Mouse (Mus musculus) forebrain, embryonic 16.5 days (tissue): ENCODE measurements around the gene Msln. TPM values are rescaled to one million over a fixed set of nuclear protein-coding genes. Genes with fewer than 3 reads are reported as not detected.

ENCODE experiments used
- ATAC-seq: fragments of 200-750 bp; cut with Nextera tagmentation; 2 replicates; pipeline ENCODE4 v1.8.0; 2017; ENCODE audit warnings: mild to moderate bottlenecking, moderate library complexity
- H3K27ac ChIP-seq: fragments of 300-500 bp; sonication (generic); 2 replicates; pipeline ENCODE4 v1.5.1; 2014; ENCODE audit warnings: low read length, control low read depth
- H3K27me3 ChIP-seq: fragments of 300-500 bp; sonication (generic); replicated peaks from 2 replicates; pipeline ENCODE4 v1.6.1; 2014; ENCODE audit warnings: low read length; ENCODE audit not compliant: control insufficient read depth, insufficient read depth
- H3K36me3 ChIP-seq: fragments of 300-500 bp; sonication (generic); 2 replicates; pipeline ENCODE4 v1.6.1; 2014; ENCODE audit not compliant: control insufficient read depth, insufficient read depth
- H3K4me1 ChIP-seq: fragments of 300-500 bp; sonication (generic); replicated peaks from 2 replicates; pipeline ENCODE4 v1.6.1; 2014; ENCODE audit warnings: low read length; ENCODE audit not compliant: control insufficient read depth, insufficient read depth
- H3K4me2 ChIP-seq: fragments of 300-500 bp; sonication (generic); 2 replicates; pipeline ENCODE4 v1.6.1; 2014; ENCODE audit warnings: mild to moderate bottlenecking, low read length, control low read depth
- H3K4me3 ChIP-seq: fragments of 300-500 bp; sonication (generic); replicated peaks from 2 replicates; pipeline ENCODE4 v1.5.1; 2014; ENCODE audit warnings: mild to moderate bottlenecking, low read length, control low read depth
- H3K9ac ChIP-seq: fragments of 300-500 bp; sonication (generic); replicated peaks from 2 replicates; pipeline ENCODE4 v1.6.1; 2014; ENCODE audit warnings: low read depth, low read length, control low read depth
- H3K9me3 ChIP-seq: fragments of 300-500 bp; sonication (generic); 2 replicates; pipeline ENCODE4 v1.6.1; 2016; ENCODE audit warnings: low read length; ENCODE audit not compliant: control insufficient read depth
- WGBS: fragments of 180-500 bp; shearing (Covaris S2); extraction: QIAGEN DNeasy Blood & Tissue Kit; methylation state at CpG from one replicate; pipeline ENCODE4 v1.1.7; 2014; 5-methylcytosine and 5-hydroxymethylcytosine counted together
- polyA plus RNA-seq: library from polyadenylated mRNA; unstranded; fragments of >200 nt; fragmentation: Nextera tagmentation; extraction: Ambion mirVana; gene quantifications from 2 replicates; pipeline ENCODE4 v1.2.1, GENCODE M21; 2015

The Msln gene
- polyA plus RNA-seq, 1 experiment from 2014 or later: 0.85 TPM

GRCm38 (mm10) chr17:25791843-25792527, 37.8 kb upstream of the Msln start:
- ATAC-seq: peak; percentile 67
- peaks cover 46% of the 10 kb centered on the region for H3K4me1 ChIP-seq
- under 1% methylated on average over 45 of the region's 45 CpGs for WGBS

GRCm38 (mm10) chr17:25791320-25791842, 37.2 kb upstream of the Msln start:
- Histone ChIP-seq H3K27ac (peak overlapping the region; percentile 95), H3K4me1 (peaks cover 40% of the 10 kb centered on the region), H3K27me3 (no peaks in the 10 kb centered on the region), H3K9ac (peak overlapping the region; percentile 87), H3K4me2 (peak overlapping the region; percentile 73), H3K36me3 (no peaks in the 10 kb centered on the region), H3K9me3 (no peaks in the 10 kb centered on the region), H3K4me3 (peak overlapping the region; percentile 80)
- ATAC-seq: peak; percentile 21; the same call in 1 of the 2 replicates
- WGBS: 18% methylated on average over 19 of the region's 19 CpGs

More at GRCm38 (mm10) chr17:25791843-25792527, 37.8 kb upstream of the Msln start:
- Histone ChIP-seq H3K9ac (peak overlapping the region; percentile 87), H3K27ac (peak overlapping the region; percentile 95), H3K27me3 (no peaks in the 10 kb centered on the region; the same call in 1 of the 2 replicates), H3K4me3 (peak overlapping the region; percentile 80), H3K36me3 (no peaks in the 10 kb centered on the region), H3K9me3 (no peaks in the 10 kb centered on the region), H3K4me2 (peak overlapping the region; percentile 73)

GRCm38 (mm10) chr17:25786781-25787504, 32.8 kb upstream of the Msln start:
- Histone ChIP-seq H3K4me3 (no peak overlapping the region), H3K27me3 (no peaks in the 10 kb centered on the region), H3K36me3 (peaks cover 7% of the 10 kb centered on the region; the same call in 1 of the 2 replicates), H3K4me1 (peaks cover 32% of the 10 kb centered on the region), H3K9me3 (no peaks in the 10 kb centered on the region), H3K9ac (no peak overlapping the region), H3K27ac (no peak overlapping the region), H3K4me2 (no peak overlapping the region)
- no peak for ATAC-seq
- WGBS: 92% methylated on average over 9 of the region's 9 CpGs

- no peak for ATAC-seq
- Histone ChIP-seq H3K9ac (peak within 1 kb of the TSS; percentile 72), H3K27ac (peak within 1 kb of the TSS; percentile 86), H3K27me3 (no peaks in the 10 kb centered on the region), H3K4me3 (peak within 1 kb of the TSS; percentile 75), H3K4me2 (peak within 1 kb of the TSS; percentile 84), H3K9me3 (no peaks in the 10 kb centered on the region), H3K36me3 (peaks cover 10% of the 10 kb centered on the region; the same call in 1 of the 2 replicates), H3K4me1 (peaks cover 28% of the 10 kb centered on the region)
- WGBS: 88% methylated on average over 3 of the region's 3 CpGs
Observed at GRCm38 (mm10) chr17:25786280-25786679, 32.1 kb upstream of the Msln start, which contains the start of gene Ccdc78. Ccdc78 (plus strand) TSS chr17:25786580.

- H3K27ac ChIP-seq: peak within 1 kb of the TSS; percentile 86
- peak within 1 kb of the TSS; percentile 75 for H3K4me3 ChIP-seq
- H3K27me3 ChIP-seq: no peaks in the 10 kb centered on the region
- peaks cover 10% of the 10 kb centered on the region; the same call in 1 of the 2 replicates for H3K36me3 ChIP-seq
- peak within 1 kb of the TSS; percentile 84 for H3K4me2 ChIP-seq
- WGBS: under 1% methylated on average over 23 of the region's 23 CpGs
- H3K9ac ChIP-seq: peak within 1 kb of the TSS; percentile 72
- no peaks in the 10 kb centered on the region for H3K9me3 ChIP-seq
- ATAC-seq: peak; percentile 86
- peaks cover 18% of the 10 kb centered on the region for H3K4me1 ChIP-seq
Observed at GRCm38 (mm10) chr17:25785281-25785745, 31.1 kb upstream of the Msln start, which contains the start of gene Haghl. Haghl (minus strand) TSS chr17:25785673.

- peaks cover 10% of the 10 kb centered on the region; the same call in 1 of the 2 replicates for H3K36me3 ChIP-seq
Observed at GRCm38 (mm10) chr17:25783861-25784574, 29.8 kb upstream of the Msln start.

GRCm38 (mm10) chr17:25783086-25783485, 28.9 kb upstream of the Msln start:
- Histone ChIP-seq H3K9me3 (no peaks in the 10 kb centered on the region), H3K27ac (no peak overlapping the region), H3K9ac (no peak overlapping the region), H3K36me3 (peaks cover 10% of the 10 kb centered on the region; the same call in 1 of the 2 replicates), H3K4me2 (no peak overlapping the region), H3K4me3 (no peak overlapping the region), H3K4me1 (peaks cover 18% of the 10 kb centered on the region), H3K27me3 (no peaks in the 10 kb centered on the region)
- 70% methylated on average over 7 of the region's 7 CpGs for WGBS
- no peak for ATAC-seq

More at GRCm38 (mm10) chr17:25783861-25784574, 29.8 kb upstream of the Msln start:
- Histone ChIP-seq H3K27me3 (no peaks in the 10 kb centered on the region), H3K9ac (peak overlapping the region; percentile 72), H3K9me3 (no peaks in the 10 kb centered on the region), H3K4me1 (peaks cover 18% of the 10 kb centered on the region), H3K4me2 (peak overlapping the region; percentile 84), H3K4me3 (peak overlapping the region; percentile 75), H3K27ac (no peak overlapping the region)
- 76% methylated on average over 15 of the region's 15 CpGs for WGBS
- ATAC-seq: no peak

- ATAC-seq: no peak
- Histone ChIP-seq H3K4me1 (peaks cover 18% of the 10 kb centered on the region), H3K27me3 (no peaks in the 10 kb centered on the region), H3K36me3 (peaks cover 10% of the 10 kb centered on the region; the same call in 1 of the 2 replicates), H3K9me3 (no peaks in the 10 kb centered on the region), H3K27ac (no peak overlapping the region), H3K9ac (no peak overlapping the region), H3K4me3 (no peak overlapping the region), H3K4me2 (no peak overlapping the region)
- WGBS: 77% methylated on average over 6 of the region's 6 CpGs
Observed at GRCm38 (mm10) chr17:25781339-25781738, 27.2 kb upstream of the Msln start.
